Comparison of ENCODE assay signal across 9 mouse cellular contexts in the genomic region with DNA sequence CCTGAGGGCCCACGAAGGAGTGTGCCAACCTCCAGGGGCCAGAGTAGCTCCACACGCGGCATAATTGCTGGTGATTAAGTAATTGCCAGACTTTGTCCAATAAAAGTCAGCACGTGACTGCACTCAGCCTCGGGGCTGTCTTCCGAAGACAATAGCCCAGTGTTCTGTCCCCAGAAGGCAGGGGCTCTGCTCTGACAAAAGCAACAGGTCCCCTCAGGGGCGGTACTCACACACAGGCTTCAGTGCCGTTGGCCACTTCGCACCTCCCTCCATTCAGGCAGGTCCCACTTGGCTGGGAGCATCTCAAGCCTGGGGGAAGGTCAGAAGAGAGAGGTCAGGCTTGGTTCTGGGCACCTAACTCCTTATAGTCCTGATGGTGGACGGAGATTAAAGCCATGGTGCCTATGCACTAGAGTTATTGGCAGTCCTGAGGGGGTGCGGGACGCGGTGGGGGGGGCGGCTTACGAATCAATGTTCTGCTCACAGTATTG. TPM values are rescaled to one million over a fixed set of nuclear protein-coding genes. Genes with fewer than 3 reads are reported as not detected.
DNase-seq lines count a peak whose midpoint lies in the region; ATAC-seq and TF ChIP-seq lines count a peak whose summit lies in the region.
"Had no signal": no experiment of that assay in that cellular context is flagged by ENCODE, and none has a peak within 500 bp of the region (broad histone marks: within the 10 kb centered on the region; RNA-seq: fewer than 3 reads in every experiment).

No protein-coding gene starts in this region.

- H3K4me2 ChIP-seq in forebrain, embryonic 15.5 days (replicated peaks), result peak overlapping the region; percentile 91
- H3K4me2 ChIP-seq in neural tube, embryonic 13.5 days, result peak overlapping the region; percentile 83

- 0 out of 2 replicates have a peak, but pooled peaks have one; percentile 47 for TF ChIP-seq POLR2A in heart, adult 2 months (IDR thresholded peaks at IDR 0.05; ENCODE audit: insufficient read depth, low read depth, low read length)

- peaks cover 11% of the 10 kb centered on the region for H3K36me3 ChIP-seq in heart, adult 2 months (ENCODE audit: control insufficient read depth, insufficient read depth, low read length)
- peaks cover 4% of the 10 kb centered on the region; the same call in 1 of the 2 replicates for H3K36me3 ChIP-seq in ES-E14 (ENCODE audit: control insufficient read depth, insufficient read depth, low read length, poor library complexity, severe bottlenecking)
- H3K36me3 ChIP-seq in forebrain, embryonic 15.5 days, result no peaks in the 10 kb centered on the region
- H3K36me3 ChIP-seq in neural tube, embryonic 13.5 days, result no peaks in the 10 kb centered on the region
- H3K36me3 ChIP-seq: G1E had no signal

- peaks cover 41% of the 10 kb centered on the region for H3K4me1 ChIP-seq in heart, adult 2 months (ENCODE audit: control insufficient read depth, insufficient read depth, low read length)
- peaks cover 3 to 40% of the 10 kb centered on the region in 2 experiments; a peak in 3 of 4 replicates for H3K4me1 ChIP-seq in ES-E14 (ENCODE audit: control insufficient read depth in 2 of 2, insufficient read depth in 2 of 2, low read length in 2 of 2, poor library complexity in 1 of 2)
- peaks cover 81% of the 10 kb centered on the region for H3K4me1 ChIP-seq in forebrain, embryonic 15.5 days
- H3K4me1 ChIP-seq in neural tube, embryonic 13.5 days (replicated peaks), result peaks cover 91% of the 10 kb centered on the region

- H3K9me3 ChIP-seq in ES-E14 (ENCODE audit: control insufficient read depth, insufficient read depth, low read depth, low read length), result no peaks in the 10 kb centered on the region
- no peaks in the 10 kb centered on the region for H3K9me3 ChIP-seq in forebrain, embryonic 15.5 days
- no peaks in the 10 kb centered on the region for H3K9me3 ChIP-seq in neural tube, embryonic 13.5 days
- H3K9me3 ChIP-seq: G1E had no signal

- WGBS in heart, adult 2 months, result 12% methylated on average over 15 of the region's 15 CpGs
- WGBS in forebrain, embryonic 15.5 days, result under 1% methylated on average over 15 of the region's 15 CpGs
- 3% methylated on average over 15 of the region's 15 CpGs for WGBS in neural tube, embryonic 13.5 days

- H3K27ac ChIP-seq in heart, adult 2 months, result peak overlapping the region; percentile 97
- H3K27ac ChIP-seq in ES-E14 (ENCODE audit: insufficient read depth, low read depth, low read length, poor library complexity, severe bottlenecking), result no peak overlapping the region
- H3K27ac ChIP-seq in forebrain, embryonic 15.5 days (replicated peaks), result peak overlapping the region; percentile 96
- peak overlapping the region; percentile 94 for H3K27ac ChIP-seq in neural tube, embryonic 13.5 days (replicated peaks)

- no peak for TF ChIP-seq CTCF in heart, adult 2 months (IDR thresholded peaks at IDR 0.05)

- H3K9ac ChIP-seq in heart, adult 2 months (ENCODE audit: low read depth, low read length), result peak overlapping the region; percentile 93
- H3K9ac ChIP-seq in ES-E14 (ENCODE audit: insufficient read depth, low read depth, low read length, poor library complexity, severe bottlenecking), result peak overlapping the region; percentile 38; the same call in 1 of the 2 replicates
- H3K9ac ChIP-seq in forebrain, embryonic 15.5 days (replicated peaks), result peak overlapping the region; percentile 67
- H3K9ac ChIP-seq in neural tube, embryonic 13.5 days, result peak overlapping the region; percentile 91

- H3K27me3 ChIP-seq in heart, adult 2 months (ENCODE audit: control insufficient read depth, insufficient read depth, low read length), result no peaks in the 10 kb centered on the region
- 0 out of 2 replicates have a peak, but pooled peaks cover 8% of the 10 kb centered on the region for H3K27me3 ChIP-seq in forebrain, embryonic 15.5 days
- H3K27me3 ChIP-seq in neural tube, embryonic 13.5 days, result peaks cover 29% of the 10 kb centered on the region

- no peak for TF ChIP-seq EP300 in heart, adult 2 months (IDR thresholded peaks at IDR 0.05; ENCODE audit: insufficient read depth, low read depth, low read length)

- DNase-seq in heart, adult 2 months, result peak in 1 of 2 experiments; percentile 45
- DNase-seq in heart, adult 9 months (ENCODE audit: low spot score in 2 of 2), result no peak
- DNase-seq in ES-E14 (ENCODE audit: low read depth, low spot score), result peak; percentile 68
- peak; percentile 49 to 52 for DNase-seq in kidney, postnatal 36 days
- DNase-seq in adrenal gland, postnatal 36 days, result no peak

- H3K79me2 ChIP-seq in heart, adult 2 months (replicated peaks; ENCODE audit: control insufficient read depth, insufficient read depth, low read length), result peaks cover 2% of the 10 kb centered on the region

- peak overlapping the region; percentile 82 for H3K4me3 ChIP-seq in heart, adult 2 months
- peak overlapping the region; percentile 85 to 89 for H3K4me3 ChIP-seq in ES-E14 (ENCODE audit: insufficient read depth in 1 of 2, low read depth in 1 of 2, low read length in 2 of 2, poor library complexity in 1 of 2, severe bottlenecking in 1 of 2)
- H3K4me3 ChIP-seq in forebrain, embryonic 15.5 days, result peak overlapping the region; percentile 64
- H3K4me3 ChIP-seq in neural tube, embryonic 13.5 days, result peak overlapping the region; percentile 68

- intact Hi-C loops in heart, adult 2 months (cut with DNase I), result loop anchor here (2.0 to 5.0 kb wide), 5 partner anchors 17 to 59 kb away; partner anchors contain the start of gene Sec16a

- in situ Hi-C loops in ES-E14 (cut with MboI; ENCODE audit: low sequenced_read_pairs in 2 of 2, unreplicated experiment in 2 of 2), result no loop called here

- ATAC-seq in forebrain, embryonic 15.5 days (replicated peaks), result peak; percentile 18
- ATAC-seq in neural tube, embryonic 13.5 days (ENCODE audit: low read depth), result peak; percentile 25
- no peak for ATAC-seq in megakaryocyte-erythroid progenitor cell, adult 5-6 weeks (replicated peaks; ENCODE audit: low FRiP score, low TSS enrichment, poor library complexity, severe bottlenecking)

TF ChIP-seq in ES-E14, 5 proteins besides CTCF, POLR2A, EP300 and RAD21:
- TF ChIP-seq HCFC1 (IDR thresholded peaks at IDR 0.05; ENCODE audit: borderline replicate concordance, insufficient read depth, low read length), result no peak
- no peak for TF ChIP-seq CHD2 (IDR thresholded peaks at IDR 0.05; ENCODE audit: low read depth, low read length)
- TF ChIP-seq MAFK (IDR thresholded peaks at IDR 0.05; ENCODE audit: insufficient read depth, low read depth, low read length), result no peak
- no peak for TF ChIP-seq ZC3H11A (IDR thresholded peaks at IDR 0.05; ENCODE audit: borderline replicate concordance, low read depth, low read length)
- no peak for TF ChIP-seq ZNF384 (IDR thresholded peaks at IDR 0.05; ENCODE audit: low read depth, low read length)

RNA-seq across cellular contexts. Expression of gene Notch1, which starts 14.8 kb away (rescaled TPM):
- total RNA-seq in heart, adult 2 months (2021), result 10 to 100 TPM; 31.6 to 32.4 TPM
- 22.0 and 23.2 TPM in 2 replicates for polyA plus RNA-seq in heart, adult 2 months (2012; rRNA removed)
- 34.9 and 77.8 TPM in 2 replicates for total RNA-seq in ES-E14 (2012; rRNA removed)
- 22.6 and 26.1 TPM in 2 replicates for polyA plus RNA-seq in forebrain, embryonic 15.5 days (2015; fragmentation: Nextera tagmentation; extraction: Ambion mirVana)
- polyA plus RNA-seq in neural tube, embryonic 13.5 days (2015; fragmentation: Nextera tagmentation; extraction: Ambion mirVana), result 19.3 and 20.5 TPM in 2 replicates
- total RNA-seq in megakaryocyte-erythroid progenitor cell, adult 5-6 weeks (2014; fragmentation: Nextera tagmentation), result 2.6 and 3.1 TPM in 2 replicates
- 0.56 and 0.61 TPM in 2 replicates for total RNA-seq in megakaryocyte-erythroid progenitor cell, adult 5-6 weeks (2017)
- 10 to 100 TPM; 17.5 to 25.5 TPM for total RNA-seq in adrenal gland, postnatal 36 days (2021)

RNA-seq across cellular contexts. Expression of gene Sec16a, which starts 56.7 kb away (rescaled TPM):
- total RNA-seq in heart, adult 2 months (2021), result 10 to 100 TPM; 36.3 to 40.4 TPM
- polyA plus RNA-seq in heart, adult 2 months (2012; rRNA removed), result 37.5 and 50.1 TPM in 2 replicates
- 47.3 and 62.5 TPM in 2 replicates for total RNA-seq in ES-E14 (2012; rRNA removed)
- polyA plus RNA-seq in forebrain, embryonic 15.5 days (2015; fragmentation: Nextera tagmentation; extraction: Ambion mirVana), result 18.3 and 19.8 TPM in 2 replicates
- 18.4 and 20.7 TPM in 2 replicates for polyA plus RNA-seq in neural tube, embryonic 13.5 days (2015; fragmentation: Nextera tagmentation; extraction: Ambion mirVana)
- 32.7 and 37.7 TPM in 2 replicates for total RNA-seq in megakaryocyte-erythroid progenitor cell, adult 5-6 weeks (2014; fragmentation: Nextera tagmentation)
- total RNA-seq in megakaryocyte-erythroid progenitor cell, adult 5-6 weeks (2017), result 16.6 and 29.8 TPM in 2 replicates
- total RNA-seq in adrenal gland, postnatal 36 days (2021), result 10 to 100 TPM; 63.2 to 63.3 TPM

Comparison
In these comparisons a context has a peak if more than half of its experiments do, and no peak if none do; other contexts are left out.
1. DNase-seq: peak in ES-E14 (single experiment) and kidney, postnatal 36 days (2 of 2); none in heart, adult 9 months (0 of 2) and adrenal gland, postnatal 36 days (0 of 2).
2. H3K9ac ChIP-seq: peak in every context shown above with its lines; median percentile 93 in heart, adult 2 months; 91 in neural tube, embryonic 13.5 days; 67 in forebrain, embryonic 15.5 days; 38 in ES-E14.
3. Peak in every context shown above with its lines, with median percentiles within 50 percentile points of each other: H3K4me3 ChIP-seq.